Mouse (Mus musculus): ENCODE results near the gene Tmc6. TPM values are rescaled to one million over a fixed set of nuclear protein-coding genes. Genes with fewer than 3 reads are reported as not detected.
"Not testable (repeated sequence)": the region's sequence is repeated elsewhere in the genome, so short reads cannot be mapped to it uniquely, and the experiment has no call there.

The Tmc6 gene
- polyA plus RNA-seq, 1 experiment from 2014 or later = 4.2 TPM

DNA sequence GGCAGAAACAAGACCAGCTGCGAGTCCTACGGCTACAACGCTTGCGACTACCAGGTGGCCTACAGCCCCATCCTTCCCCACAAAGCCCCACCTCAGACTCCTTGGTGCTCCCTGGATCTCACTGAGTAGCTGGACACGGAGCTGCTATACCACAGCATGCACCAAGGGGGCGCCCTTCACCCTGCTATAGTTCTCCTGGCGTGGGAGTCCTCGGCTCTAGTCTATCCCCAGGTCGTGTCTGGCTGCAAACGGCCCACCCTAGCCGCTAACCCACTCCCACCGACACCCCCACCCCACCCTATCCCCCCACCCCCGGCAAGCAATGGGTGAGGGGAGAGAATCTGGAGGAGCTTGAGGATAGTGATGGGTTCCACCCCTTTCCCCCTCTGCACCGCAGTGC lies 8.3 kb upstream of the Tmc6 start:
- no peaks in the 10 kb centered on the region for H3K9me3 ChIP-seq (replicated peaks; ENCODE audit: control insufficient read depth, low read length, poor library complexity, severe bottlenecking)
- H3K4me1 ChIP-seq (ENCODE audit: control insufficient read depth, insufficient read depth, low read length) = no peaks in the 10 kb centered on the region
- no peak for ATAC-seq
- no peak overlapping the region for H3K27ac ChIP-seq (ENCODE audit: low read length)
- no peak overlapping the region for H3K9ac ChIP-seq (ENCODE audit: low read depth, low read length)
- 4% methylated on average over 13 of the region's 14 CpGs for WGBS
- H3K4me2 ChIP-seq (ENCODE audit: low read length) = no peak overlapping the region; the same call in 1 of the 2 replicates
- no peak overlapping the region for H3K4me3 ChIP-seq (ENCODE audit: low read depth, low read length)
- no peaks in the 10 kb centered on the region for H3K36me3 ChIP-seq (ENCODE audit: control insufficient read depth, insufficient read depth, low read length)
- peaks cover 11% of the 10 kb centered on the region for H3K27me3 ChIP-seq (ENCODE audit: control insufficient read depth, insufficient read depth, low read depth, low read length)

DNA sequence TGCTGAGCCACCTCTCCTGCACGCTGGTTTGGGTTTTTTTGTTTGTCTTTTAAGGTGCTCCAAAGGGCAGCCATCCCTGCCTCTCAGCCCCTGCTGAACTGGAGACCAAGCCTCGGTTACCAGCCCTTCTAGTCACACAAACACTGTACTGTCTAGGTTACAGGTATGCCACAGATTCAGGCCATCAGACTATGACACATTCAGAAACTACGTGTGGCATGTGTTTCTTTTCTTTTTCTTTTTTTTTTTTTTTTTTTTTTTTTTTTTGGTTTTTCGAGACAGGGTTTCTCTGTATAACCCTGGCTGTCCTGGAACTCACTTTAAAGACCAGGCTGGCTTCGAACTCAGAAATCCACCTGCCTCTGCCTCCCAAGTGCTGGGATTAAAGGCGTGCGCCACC lies 6.5 kb upstream of the Tmc6 start:
- 88% methylated on average over 6 of the region's 7 CpGs for WGBS
- not testable (repeated sequence) for H3K9ac ChIP-seq (ENCODE audit: low read depth, low read length); H3K4me3 ChIP-seq (ENCODE audit: low read depth, low read length); H3K27ac ChIP-seq (ENCODE audit: low read length); ATAC-seq; H3K4me1 ChIP-seq (ENCODE audit: control insufficient read depth, insufficient read depth, low read length); H3K36me3 ChIP-seq (ENCODE audit: control insufficient read depth, insufficient read depth, low read length); H3K9me3 ChIP-seq (replicated peaks; ENCODE audit: control insufficient read depth, low read length, poor library complexity, severe bottlenecking); H3K4me2 ChIP-seq (ENCODE audit: low read length)
- peaks cover 14% of the 10 kb centered on the region for H3K27me3 ChIP-seq (ENCODE audit: control insufficient read depth, insufficient read depth, low read depth, low read length)

DNA sequence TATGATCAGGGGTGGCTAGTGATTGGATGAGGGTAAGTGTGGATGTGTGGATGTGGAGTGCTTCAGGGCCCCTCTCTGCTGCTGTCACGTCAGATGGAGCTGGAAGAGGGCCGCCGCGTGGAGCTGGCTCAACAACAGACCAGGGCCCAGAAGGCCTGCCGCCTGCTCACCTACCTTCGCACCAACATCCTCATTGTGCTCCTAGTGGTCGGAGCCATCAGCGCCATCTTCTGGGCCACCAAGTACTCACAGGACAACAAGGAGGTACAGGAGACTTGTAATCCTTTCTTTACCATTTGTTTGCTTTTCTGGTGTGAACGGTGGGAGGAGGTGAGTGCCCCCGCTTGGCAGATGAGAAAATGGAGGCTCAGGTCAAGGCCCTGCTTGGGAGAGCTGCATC lies 4.3 kb upstream of the Tmc6 start:
- 13% methylated on average over 10 of the region's 10 CpGs for WGBS
- Histone ChIP-seq H3K27ac (ENCODE audit: low read length) (no peak overlapping the region), H3K4me2 (ENCODE audit: low read length) (no peak overlapping the region), H3K4me3 (ENCODE audit: low read depth, low read length) (no peak overlapping the region), H3K4me1 (ENCODE audit: control insufficient read depth, insufficient read depth, low read length) (peaks cover 6% of the 10 kb centered on the region; the same call in 1 of the 2 replicates), H3K36me3 (ENCODE audit: control insufficient read depth, insufficient read depth, low read length) (no peaks in the 10 kb centered on the region), H3K27me3 (ENCODE audit: control insufficient read depth, insufficient read depth, low read depth, low read length) (peaks cover 18% of the 10 kb centered on the region), H3K9me3 (replicated peaks; ENCODE audit: control insufficient read depth, low read length, poor library complexity, severe bottlenecking) (no peaks in the 10 kb centered on the region; the same call in 1 of the 2 replicates), H3K9ac (ENCODE audit: low read depth, low read length) (no peak overlapping the region)
- no peak for ATAC-seq

DNA sequence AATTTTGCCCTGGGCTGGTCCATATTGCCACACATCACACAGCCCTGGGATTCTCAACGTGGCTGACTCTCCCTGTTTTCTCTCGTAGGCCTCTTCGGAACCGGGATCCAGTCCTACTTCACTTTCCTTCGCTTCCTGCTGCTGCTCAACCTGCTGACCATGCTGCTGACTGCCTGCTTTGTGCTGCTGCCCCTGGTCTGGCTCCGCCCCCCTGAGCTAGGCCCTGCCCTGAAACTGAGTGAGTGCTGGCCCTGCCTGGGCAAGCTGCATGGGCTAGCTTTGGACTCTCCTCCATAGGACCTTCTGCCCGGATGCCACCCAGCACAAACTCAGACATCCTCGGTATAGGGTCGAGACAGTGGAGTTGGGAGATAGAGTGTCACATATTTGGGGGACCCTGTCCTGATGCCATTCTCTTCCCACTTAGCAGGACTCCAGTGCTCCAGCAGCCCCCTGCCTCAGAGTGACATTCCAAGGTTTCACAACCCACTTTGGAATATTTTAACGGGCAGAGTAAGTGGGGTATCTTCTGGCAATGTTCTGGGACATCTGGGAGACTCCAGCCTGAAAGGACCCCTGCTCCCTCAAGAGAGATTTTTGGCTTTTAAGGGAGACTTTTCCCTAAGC lies 1.8 kb upstream of the Tmc6 start:
- Histone ChIP-seq H3K36me3 (ENCODE audit: control insufficient read depth, insufficient read depth, low read length) (no peaks in the 10 kb centered on the region), H3K27ac (ENCODE audit: low read length) (no peak overlapping the region), H3K9me3 (replicated peaks; ENCODE audit: control insufficient read depth, low read length, poor library complexity, severe bottlenecking) (no peaks in the 10 kb centered on the region; the same call in 1 of the 2 replicates), H3K9ac (ENCODE audit: low read depth, low read length) (peak overlapping the region; percentile 52; the same call in 1 of the 2 replicates), H3K4me1 (ENCODE audit: control insufficient read depth, insufficient read depth, low read length) (peaks cover 20% of the 10 kb centered on the region), H3K4me2 (ENCODE audit: low read length) (peak overlapping the region; percentile 58), H3K27me3 (ENCODE audit: control insufficient read depth, insufficient read depth, low read depth, low read length) (peaks cover 27% of the 10 kb centered on the region), H3K4me3 (ENCODE audit: low read depth, low read length) (peak overlapping the region; percentile 27)
- ATAC-seq = no peak
- 34% methylated on average over 10 of the region's 10 CpGs for WGBS

DNA sequence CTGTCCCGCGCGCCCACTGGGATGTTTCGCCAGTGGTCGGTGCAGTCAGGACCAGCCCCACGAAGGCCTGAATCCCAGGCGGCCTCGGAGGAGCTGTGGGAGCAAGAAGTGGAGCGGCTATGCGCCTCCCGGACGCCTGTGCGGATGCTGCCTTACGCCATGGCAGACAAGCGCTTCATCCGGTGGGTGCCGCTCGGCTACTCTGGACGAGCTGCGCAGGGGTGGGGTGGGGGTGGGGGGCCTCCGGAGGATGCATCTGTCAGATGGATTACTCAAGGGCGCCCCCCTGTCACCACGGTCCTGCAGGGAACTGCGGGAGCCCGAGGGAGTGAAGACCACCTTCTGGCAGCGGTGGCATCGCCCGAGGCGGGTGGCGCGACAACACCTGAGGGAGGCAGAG lies 1.1 kb upstream of the Tmc6 start:
- peak overlapping the region; percentile 27 for H3K4me3 ChIP-seq (ENCODE audit: low read depth, low read length)
- H3K9me3 ChIP-seq (replicated peaks; ENCODE audit: control insufficient read depth, low read length, poor library complexity, severe bottlenecking) = no peaks in the 10 kb centered on the region; the same call in 1 of the 2 replicates
- H3K27me3 ChIP-seq (ENCODE audit: control insufficient read depth, insufficient read depth, low read depth, low read length) = peaks cover 27% of the 10 kb centered on the region
- no peak for ATAC-seq
- WGBS = 4% methylated on average over 30 of the region's 31 CpGs
- H3K27ac ChIP-seq (ENCODE audit: low read length) = no peak overlapping the region
- H3K9ac ChIP-seq (ENCODE audit: low read depth, low read length) = peak overlapping the region; percentile 52
- H3K36me3 ChIP-seq (ENCODE audit: control insufficient read depth, insufficient read depth, low read length) = no peaks in the 10 kb centered on the region
- H3K4me1 ChIP-seq (ENCODE audit: control insufficient read depth, insufficient read depth, low read length) = peaks cover 20% of the 10 kb centered on the region
- H3K4me2 ChIP-seq (ENCODE audit: low read length) = peak overlapping the region; percentile 58

DNA sequence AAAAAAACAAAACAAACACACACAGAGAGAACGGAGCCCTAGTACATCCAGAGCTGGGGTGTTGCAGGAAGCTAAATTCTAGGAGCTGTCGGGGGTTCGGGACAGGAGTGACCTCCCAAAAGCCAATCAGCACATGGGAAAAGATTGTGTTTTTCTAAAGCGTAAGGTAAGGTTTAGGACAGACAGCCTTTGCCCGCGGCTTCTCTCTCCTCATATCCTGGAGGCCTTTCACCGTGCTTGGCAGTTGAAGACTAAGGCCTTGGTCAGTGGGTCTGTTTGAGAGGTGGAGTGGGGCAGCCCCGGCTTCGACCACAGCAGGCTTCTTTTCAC lies 672 bp upstream of the Tmc6 start:
- Histone ChIP-seq H3K4me2 (ENCODE audit: low read length) (peak overlapping the region; percentile 58), H3K9ac (ENCODE audit: low read depth, low read length) (peak overlapping the region; percentile 52; the same call in 1 of the 2 replicates), H3K27me3 (ENCODE audit: control insufficient read depth, insufficient read depth, low read depth, low read length) (peaks cover 27% of the 10 kb centered on the region), H3K4me3 (ENCODE audit: low read depth, low read length) (peak overlapping the region; percentile 27), H3K4me1 (ENCODE audit: control insufficient read depth, insufficient read depth, low read length) (peaks cover 20% of the 10 kb centered on the region), H3K9me3 (replicated peaks; ENCODE audit: control insufficient read depth, low read length, poor library complexity, severe bottlenecking) (no peaks in the 10 kb centered on the region; the same call in 1 of the 2 replicates), H3K36me3 (ENCODE audit: control insufficient read depth, insufficient read depth, low read length) (no peaks in the 10 kb centered on the region), H3K27ac (ENCODE audit: low read length) (no peak overlapping the region)
- 47% methylated on average over 9 of the region's 9 CpGs for WGBS
- no peak for ATAC-seq

DNA sequence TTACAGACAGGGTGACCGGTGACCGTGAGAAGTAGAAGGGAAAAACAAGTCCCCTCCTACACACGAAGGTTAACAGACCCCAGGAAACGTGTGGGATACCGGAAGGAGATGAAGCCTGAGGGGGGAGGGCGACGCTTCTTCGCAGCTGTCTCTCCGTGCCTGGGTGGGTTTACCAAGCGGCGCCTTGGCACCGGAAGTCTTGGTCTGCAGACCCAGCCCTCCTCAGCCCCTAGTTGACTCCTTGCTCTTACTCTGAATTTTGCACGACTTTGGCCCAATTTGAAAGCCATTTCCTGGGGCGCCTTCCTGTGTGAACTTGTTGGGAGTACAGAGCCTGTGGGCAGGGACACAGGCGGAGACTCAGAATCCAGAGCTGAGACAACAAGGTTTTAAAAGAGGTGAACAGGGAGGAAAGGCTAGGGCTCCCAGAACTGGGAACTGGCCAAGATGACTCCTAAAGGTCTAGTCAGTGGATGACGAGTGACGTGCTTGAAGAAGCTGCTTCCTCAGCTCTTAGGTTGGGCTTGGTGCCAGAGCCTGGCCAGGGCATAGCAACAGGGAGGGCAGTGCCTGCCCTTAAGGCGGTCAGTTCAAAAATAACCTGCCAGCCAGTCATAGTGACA lies 688 bp downstream of the Tmc6 start:
- H3K4me3 ChIP-seq (ENCODE audit: low read depth, low read length) = no peak overlapping the region
- no peak for ATAC-seq
- peaks cover 27% of the 10 kb centered on the region for H3K27me3 ChIP-seq (ENCODE audit: control insufficient read depth, insufficient read depth, low read depth, low read length)
- no peak overlapping the region for H3K4me2 ChIP-seq (ENCODE audit: low read length)
- H3K27ac ChIP-seq (ENCODE audit: low read length) = no peak overlapping the region
- H3K4me1 ChIP-seq (ENCODE audit: control insufficient read depth, insufficient read depth, low read length) = peaks cover 20% of the 10 kb centered on the region
- WGBS = 25% methylated on average over 18 of the region's 18 CpGs
- no peak overlapping the region for H3K9ac ChIP-seq (ENCODE audit: low read depth, low read length)
- no peaks in the 10 kb centered on the region for H3K36me3 ChIP-seq (ENCODE audit: control insufficient read depth, insufficient read depth, low read length)
- H3K9me3 ChIP-seq (replicated peaks; ENCODE audit: control insufficient read depth, low read length, poor library complexity, severe bottlenecking) = no peaks in the 10 kb centered on the region; the same call in 1 of the 2 replicates

DNA sequence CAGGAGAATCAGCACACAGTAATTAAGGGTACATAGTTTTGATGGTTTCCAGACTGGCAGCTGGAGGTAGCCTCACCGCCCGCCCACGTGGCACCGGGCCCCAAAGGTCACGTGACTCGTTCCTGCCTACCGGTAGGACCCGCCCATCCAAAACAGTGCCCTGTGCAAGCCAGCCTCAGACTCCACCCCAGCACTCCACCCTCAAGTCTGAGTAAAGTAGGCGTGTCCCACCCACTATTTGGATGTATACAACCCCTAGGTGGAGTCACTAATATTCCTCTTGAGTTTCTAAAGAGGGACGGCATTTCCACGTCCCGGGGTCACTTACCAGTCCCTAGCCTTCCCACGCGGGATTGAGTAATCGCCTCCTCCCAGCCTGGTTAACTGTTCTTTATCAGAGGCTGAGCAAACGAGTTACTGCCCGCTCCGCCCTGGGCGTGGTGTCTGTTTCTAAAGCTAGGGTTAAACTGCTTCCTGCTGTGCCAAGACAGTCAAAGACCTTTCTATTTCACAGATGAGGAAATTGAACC lies 1.4 kb downstream of the Tmc6 start:
- peak overlapping the region; percentile 48 for H3K4me2 ChIP-seq (ENCODE audit: low read length)
- 4% methylated on average over 19 of the region's 19 CpGs for WGBS
- peak overlapping the region; percentile 20 for H3K4me3 ChIP-seq (ENCODE audit: low read depth, low read length)
- no peak for ATAC-seq
- no peaks in the 10 kb centered on the region; the same call in 1 of the 2 replicates for H3K9me3 ChIP-seq (replicated peaks; ENCODE audit: control insufficient read depth, low read length, poor library complexity, severe bottlenecking)
- H3K27ac ChIP-seq (ENCODE audit: low read length) = no peak overlapping the region
- H3K36me3 ChIP-seq (ENCODE audit: control insufficient read depth, insufficient read depth, low read length) = no peaks in the 10 kb centered on the region
- H3K27me3 ChIP-seq (ENCODE audit: control insufficient read depth, insufficient read depth, low read depth, low read length) = peaks cover 27% of the 10 kb centered on the region
- H3K9ac ChIP-seq (ENCODE audit: low read depth, low read length) = peak overlapping the region; percentile 52; the same call in 1 of the 2 replicates
- peaks cover 20% of the 10 kb centered on the region for H3K4me1 ChIP-seq (ENCODE audit: control insufficient read depth, insufficient read depth, low read length)

DNA sequence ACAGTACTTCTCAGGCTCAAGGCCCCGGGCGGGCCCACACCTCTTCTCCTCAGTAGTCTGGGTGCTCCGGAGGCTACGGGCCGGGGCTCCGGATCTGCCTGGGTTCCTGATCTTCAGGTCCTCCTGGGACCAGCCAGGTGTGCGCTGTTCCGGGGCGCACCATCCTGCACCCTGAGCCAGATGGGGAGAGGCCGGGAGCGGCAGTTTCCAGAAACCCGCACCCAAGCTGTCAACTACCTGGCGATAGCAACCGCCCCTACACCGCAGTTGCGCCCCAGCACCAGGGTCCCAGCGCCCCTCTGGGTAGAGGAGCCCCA lies 1.8 kb downstream of the Tmc6 start:
- Histone ChIP-seq H3K4me3 (ENCODE audit: low read depth, low read length) (peak overlapping the region; percentile 20), H3K27ac (ENCODE audit: low read length) (peak overlapping the region; percentile 39), H3K4me2 (ENCODE audit: low read length) (peak overlapping the region; percentile 48), H3K27me3 (ENCODE audit: control insufficient read depth, insufficient read depth, low read depth, low read length) (peaks cover 27% of the 10 kb centered on the region), H3K4me1 (ENCODE audit: control insufficient read depth, insufficient read depth, low read length) (peaks cover 20% of the 10 kb centered on the region), H3K9me3 (replicated peaks; ENCODE audit: control insufficient read depth, low read length, poor library complexity, severe bottlenecking) (no peaks in the 10 kb centered on the region; the same call in 1 of the 2 replicates), H3K36me3 (ENCODE audit: control insufficient read depth, insufficient read depth, low read length) (no peaks in the 10 kb centered on the region), H3K9ac (ENCODE audit: low read depth, low read length) (peak overlapping the region; percentile 52)
- ATAC-seq = no peak
- WGBS = 3% methylated on average over 17 of the region's 17 CpGs

Data from midbrain, embryonic 16.5 days (tissue).